Mouse (Mus musculus) right cerebral cortex, adult 2 months (tissue): ENCODE measurements around the gene Ssrp1.
A peak's percentile ranks its signal among the peaks of the same experiment; 100 is the strongest.

Experiments
- DNase-seq, 2 experiments: peaks; one replicate each; pipeline ENCODE4 v3.0.0; 2021 to 2022; ENCODE audit warnings: low spot score in 2 of 2

Ssrp1 gene

DNA sequence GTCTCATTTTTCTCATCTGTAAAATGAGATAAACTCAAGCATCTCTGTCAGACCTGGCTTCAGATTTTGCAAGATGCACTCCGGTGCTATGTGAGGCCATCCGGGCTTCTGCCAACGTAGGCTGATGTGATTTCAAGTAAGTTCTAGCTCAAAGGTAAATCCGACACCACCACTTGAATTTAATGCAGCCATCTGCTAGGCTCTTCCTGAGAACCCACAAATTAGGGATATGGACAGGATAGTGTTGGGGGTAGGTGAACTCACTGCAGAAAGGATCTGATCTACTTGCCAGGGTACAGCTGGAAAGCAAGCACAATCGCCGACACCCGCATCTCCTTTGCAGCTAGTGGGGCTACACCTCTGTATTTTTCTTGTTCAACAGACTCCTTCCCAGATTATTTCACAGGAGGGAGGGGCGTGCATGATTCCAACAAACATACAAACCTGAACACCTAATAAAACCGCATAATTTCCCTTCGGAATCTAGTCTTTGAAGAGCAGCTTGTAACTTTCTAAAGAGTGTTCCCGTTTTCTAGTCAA lies 457 bp upstream of the Ssrp1 start:
- DNase-seq, result no peak

- DNase-seq, result no peak
These were observed 1.3 kb downstream of the Ssrp1 start for GRCm38 (mm10) chr2:85038336-85038735.

DNA sequence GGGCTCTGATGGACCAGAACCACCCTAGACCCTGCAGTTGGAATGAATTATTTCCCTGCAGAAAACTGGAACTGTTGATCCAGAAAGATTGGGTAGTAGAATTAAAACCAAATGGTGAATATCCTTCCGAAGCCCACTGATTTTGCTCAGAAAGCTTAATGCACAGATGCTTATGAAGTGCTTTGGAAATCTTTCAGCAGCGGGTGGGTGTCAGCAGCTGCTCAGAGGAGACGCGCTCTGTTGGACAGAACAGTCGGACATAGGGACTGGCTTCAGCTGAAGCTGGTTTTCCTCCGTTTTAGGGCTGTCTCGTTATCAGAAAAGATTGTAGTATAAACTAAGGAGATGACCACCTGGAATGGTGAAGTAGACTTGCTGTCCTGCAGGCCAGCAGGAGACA lies 6.6 kb downstream of the Ssrp1 start:
- DNase-seq, result no peak

DNA sequence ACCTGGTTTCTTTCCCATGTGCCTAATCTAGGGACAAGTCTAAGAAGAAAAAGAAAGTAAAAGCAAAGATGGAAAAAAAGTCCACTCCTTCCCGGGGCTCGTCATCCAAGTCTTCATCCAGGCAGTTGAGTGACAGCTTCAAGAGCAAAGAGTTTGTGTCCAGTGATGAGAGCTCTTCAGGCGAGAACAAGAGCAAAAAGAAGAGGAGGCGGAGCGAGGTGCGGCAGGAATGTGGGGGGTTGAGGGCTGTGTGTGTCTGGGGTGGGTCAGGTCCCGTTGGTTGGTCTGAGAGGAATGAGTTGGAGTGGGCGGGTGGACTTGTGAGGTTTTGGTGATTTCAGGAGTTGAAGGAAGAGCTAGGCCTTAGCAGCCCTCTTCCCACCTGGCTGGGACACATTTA lies 9.2 kb downstream of the Ssrp1 start:
- DNase-seq, result no peak

GRCm38 (mm10) chr2:85047081-85047480 lies 10.0 kb downstream of the Ssrp1 start:
- DNase-seq, result no peak

GRCm38 (mm10) chr2:85047596-85048167 lies 10.6 kb downstream of the Ssrp1 start, which contains the start of gene Tnks1bp1:
Gene Tnks1bp1 (plus strand): TSS chr2:85048022.
- DNase-seq, result peak; percentile 92 to 96

GRCm38 (mm10) chr2:85048168-85048751 lies 11.2 kb downstream of the Ssrp1 start:
- DNase-seq, result peak; percentile 72 to 73

- no peak for DNase-seq
These were observed 12.2 kb downstream of the Ssrp1 start for GRCm38 (mm10) chr2:85049277-85049676.

DNA sequence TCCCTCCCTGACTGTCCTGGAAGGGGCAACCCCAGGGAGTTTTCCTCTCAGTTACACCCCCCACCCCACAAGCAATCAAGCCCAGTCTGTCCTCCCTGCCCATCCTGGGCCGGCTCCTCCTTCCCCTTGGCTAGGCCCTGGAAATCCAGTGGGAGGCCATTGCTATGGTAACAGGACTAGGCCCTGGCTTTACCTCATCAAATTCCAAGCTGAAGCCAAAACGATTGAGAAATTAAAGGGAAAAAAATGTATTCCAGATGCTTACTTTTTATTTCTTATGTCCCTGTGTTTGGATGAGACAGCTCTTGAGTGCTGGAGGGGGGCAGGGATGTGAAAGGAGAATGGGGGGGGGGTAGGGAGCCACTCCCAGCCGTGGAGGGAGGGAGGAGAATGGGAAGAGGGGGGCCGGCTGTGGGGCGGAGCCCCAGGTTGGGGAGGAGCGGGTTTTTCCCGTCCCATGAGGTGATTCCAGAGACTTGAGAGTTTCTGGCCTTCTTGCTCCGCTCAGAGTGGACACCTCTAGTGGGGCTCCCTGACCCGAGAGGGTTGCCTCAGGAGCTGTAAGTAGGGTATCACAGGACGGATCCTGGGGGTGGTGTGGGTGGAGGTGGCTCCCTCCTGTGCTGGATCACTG lies 13.1 kb downstream of the Ssrp1 start:
- peak; percentile 49 to 64 for DNase-seq

- no peak for DNase-seq
These were observed 13.7 kb downstream of the Ssrp1 start for GRCm38 (mm10) chr2:85050746-85051145.

DNA sequence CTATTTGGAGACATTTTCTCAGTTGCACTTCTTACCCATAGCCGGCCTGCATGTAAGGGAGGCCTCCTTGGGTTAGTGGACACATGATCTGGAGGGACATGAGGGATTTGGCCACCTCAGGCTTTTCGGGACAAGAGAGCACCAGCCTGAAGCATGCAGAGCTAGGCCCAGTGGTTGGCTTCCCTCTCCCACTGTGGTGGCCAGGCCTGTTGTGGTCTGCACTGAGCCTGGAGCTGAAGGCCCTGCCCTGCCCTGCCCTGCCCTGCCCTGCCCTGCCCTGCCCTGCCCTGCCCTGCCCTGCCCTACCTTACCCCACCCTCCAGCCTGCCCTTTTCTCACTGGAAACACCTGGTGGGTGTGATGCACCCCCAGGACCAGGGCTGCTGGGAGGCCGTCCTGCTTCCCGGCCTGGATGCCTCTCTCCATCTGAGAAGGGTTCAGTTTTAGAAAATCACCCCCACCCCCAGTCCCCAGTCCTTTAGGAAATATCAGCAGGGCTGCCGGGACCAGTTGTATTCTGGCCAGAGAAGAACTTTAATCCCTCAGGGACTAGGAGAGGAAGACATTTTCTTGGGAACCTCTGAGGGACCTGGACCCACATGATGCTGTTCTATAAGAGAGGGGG lies 16.3 kb downstream of the Ssrp1 start:
- no peak for DNase-seq

DNA sequence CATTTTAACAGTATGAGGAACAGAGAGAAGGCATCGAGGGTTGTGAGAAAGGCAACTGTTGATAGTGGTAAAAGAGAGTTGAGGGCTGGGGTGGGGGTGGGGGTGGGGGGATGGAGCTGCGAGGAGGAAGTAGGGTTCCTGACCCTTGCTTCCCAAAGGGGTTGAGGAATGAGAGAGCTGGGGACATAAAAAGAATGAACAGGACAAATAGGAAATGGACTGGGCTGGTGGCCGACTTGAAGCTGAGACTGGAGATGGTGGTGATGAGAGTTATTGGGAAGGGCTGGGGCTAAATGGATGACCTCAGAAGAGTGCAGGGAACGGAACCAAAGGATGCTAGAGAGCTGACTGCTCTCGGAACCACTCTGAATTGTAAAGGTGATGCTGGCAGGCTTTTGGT lies 19.7 kb downstream of the Ssrp1 start:
- no peak for DNase-seq

DNA sequence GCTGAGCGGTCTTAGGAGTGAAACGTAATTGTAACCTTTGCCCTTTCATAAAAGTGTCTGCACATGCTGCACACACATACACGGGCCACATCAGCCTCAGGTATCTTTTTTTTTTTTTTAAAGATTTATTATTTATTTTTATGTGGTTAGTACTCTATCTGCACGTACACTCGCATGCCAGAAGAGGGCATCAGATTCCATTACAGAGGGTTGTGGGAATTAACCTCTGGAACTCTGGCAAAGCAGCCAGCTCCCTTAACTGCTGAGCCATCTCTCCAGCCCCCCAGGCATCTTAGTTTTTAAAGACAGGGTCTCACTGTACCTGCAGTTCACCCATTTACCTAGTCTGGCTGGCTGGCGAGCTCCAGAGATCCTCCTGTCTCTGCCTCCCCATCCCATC lies 22.6 kb downstream of the Ssrp1 start:
- DNase-seq, result no peak

- DNase-seq, result no peak
These were observed 23.6 kb downstream of the Ssrp1 start for GRCm38 (mm10) chr2:85060591-85061060.

DNA sequence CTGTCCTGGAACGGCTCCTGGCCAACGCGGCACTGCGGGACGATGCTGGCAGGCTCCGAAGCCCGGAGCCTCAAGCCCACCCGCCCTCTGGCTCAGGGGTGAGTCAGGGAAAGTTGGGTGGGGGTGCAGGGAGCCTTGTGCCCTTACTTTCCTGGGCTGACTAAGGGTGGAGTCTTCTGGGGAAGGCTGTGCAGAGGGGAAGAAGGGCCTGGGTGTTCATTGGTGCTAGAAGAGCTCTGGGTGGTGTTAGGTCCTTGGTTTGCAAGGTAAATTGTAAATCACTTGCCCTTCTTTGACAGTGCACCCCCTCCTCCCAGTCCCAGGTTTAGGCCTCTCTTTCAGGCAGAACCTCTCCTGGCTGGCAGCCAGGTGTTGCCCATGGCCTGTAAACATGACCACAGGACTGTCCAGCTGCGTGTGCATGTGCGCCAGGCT lies 24.1 kb downstream of the Ssrp1 start:
- no peak for DNase-seq

GRCm38 (mm10) chr2:85065141-85065875 lies 28.3 kb downstream of the Ssrp1 start:
- DNase-seq, result peak; percentile 54 to 70

DNA sequence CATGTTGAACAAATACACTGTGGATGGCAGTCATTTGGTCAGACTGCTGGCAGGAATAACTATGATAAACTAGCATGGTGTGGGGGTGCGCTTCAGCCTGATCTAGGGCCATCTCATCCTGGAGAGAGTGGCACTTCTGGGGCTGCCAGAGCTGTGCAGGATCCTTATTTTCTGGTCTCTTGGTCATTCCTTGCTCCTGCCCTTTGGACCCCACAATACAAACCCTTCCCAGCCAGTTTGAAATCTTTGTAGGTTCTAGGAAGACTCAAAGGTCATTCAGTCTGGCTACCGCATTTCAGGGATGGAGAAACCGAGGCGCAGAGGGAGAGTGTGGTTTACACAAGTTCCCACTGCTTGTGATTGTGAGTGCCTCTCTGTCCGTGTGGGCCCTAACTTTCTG lies 29.9 kb downstream of the Ssrp1 start:
- DNase-seq, result no peak

DNA sequence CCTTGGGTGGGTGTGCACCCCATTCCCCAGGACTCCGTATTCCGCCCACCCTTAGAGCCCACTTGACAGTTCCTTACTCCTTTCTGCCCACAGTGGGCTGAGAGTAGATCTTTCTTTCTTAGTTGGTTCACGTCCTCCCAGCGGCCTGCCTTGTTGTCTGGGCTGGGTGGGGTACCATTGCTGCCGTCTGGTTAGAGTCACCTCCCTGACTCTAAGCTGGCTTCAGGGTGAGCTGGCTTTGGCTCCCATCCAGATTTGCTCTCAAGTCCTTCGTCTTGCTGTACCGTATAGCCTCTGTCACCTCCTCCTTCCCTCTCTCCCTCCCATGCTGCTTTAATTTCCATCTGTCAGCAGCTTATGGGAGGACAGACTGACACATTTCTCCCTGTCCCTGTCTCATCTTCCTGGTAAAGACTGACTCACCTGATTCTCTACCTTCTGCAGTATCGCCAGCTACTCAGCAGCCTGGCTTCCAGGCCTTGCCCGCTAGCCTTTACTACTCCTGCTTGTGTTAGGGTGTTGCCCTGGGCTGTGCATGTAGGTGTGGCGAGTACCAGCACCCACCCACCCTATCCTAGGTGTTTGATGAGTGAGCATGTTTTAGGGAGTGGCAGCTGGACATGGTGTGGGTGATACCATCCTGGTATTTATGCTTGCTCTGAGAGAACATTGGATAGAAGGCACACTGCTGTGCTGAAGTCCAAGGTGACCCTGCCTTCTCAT lies 31.0 kb downstream of the Ssrp1 start:
- DNase-seq, result peak in 1 of 2 experiments; percentile 27

DNA sequence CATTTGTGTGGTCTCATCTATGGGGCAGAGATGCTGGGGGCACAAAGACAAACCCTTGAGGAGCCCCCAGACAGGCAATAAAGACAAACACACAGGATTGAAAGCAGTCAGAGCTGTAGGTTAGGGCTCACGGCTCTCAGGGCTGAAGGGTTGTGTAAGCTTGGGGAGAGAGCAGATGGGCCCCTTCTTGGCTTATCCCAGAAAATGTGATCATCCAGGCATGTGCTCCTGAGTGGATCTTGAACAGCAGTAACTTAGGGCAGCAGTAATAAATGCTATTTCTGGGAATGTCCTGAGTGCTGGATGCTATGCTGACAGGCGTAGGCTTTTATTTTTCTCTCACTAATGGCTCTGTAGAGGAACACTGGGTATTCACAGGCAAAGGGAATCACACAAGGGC lies 31.6 kb downstream of the Ssrp1 start:
- peak in 1 of 2 experiments; percentile 16 for DNase-seq

GRCm38 (mm10) chr2:85070086-85070485 lies 33.1 kb downstream of the Ssrp1 start:
- DNase-seq, result no peak

DNA sequence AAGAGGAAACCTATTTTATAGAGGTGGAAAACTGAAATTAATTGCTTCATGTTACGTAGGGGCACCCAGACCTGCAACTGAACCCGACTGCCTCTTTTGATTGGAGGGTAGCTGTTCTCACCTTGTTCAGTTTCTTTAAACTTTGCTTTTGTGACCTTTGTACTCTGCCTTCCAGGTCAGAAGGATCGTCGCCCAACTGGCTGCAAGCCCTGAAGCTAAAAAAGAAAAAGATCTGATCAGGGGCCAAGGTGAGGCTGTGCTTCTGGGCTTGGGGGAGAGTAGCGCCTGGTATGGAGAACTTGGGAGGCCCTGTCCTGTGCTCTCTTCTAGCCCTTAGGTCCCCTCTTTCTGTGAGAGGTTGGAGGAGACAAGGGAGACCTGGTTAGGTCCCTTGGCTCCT lies 34.9 kb downstream of the Ssrp1 start:
- DNase-seq, result no peak
